Mouse (Mus musculus): Measurements from ENCODE around the gene Nosip. TPM values are rescaled to one million over a fixed set of nuclear protein-coding genes. Genes with fewer than 3 reads are reported as not detected.
A peak's percentile ranks its signal among the peaks of the same experiment; 100 is the strongest.
"Not testable (repeated sequence)": the region's sequence is repeated elsewhere in the genome, so short reads cannot be mapped to it uniquely, and the experiment has no call there.

The Nosip gene
- polyA plus RNA-seq, 1 experiment from 2014 or later: 65.7 TPM

DNA sequence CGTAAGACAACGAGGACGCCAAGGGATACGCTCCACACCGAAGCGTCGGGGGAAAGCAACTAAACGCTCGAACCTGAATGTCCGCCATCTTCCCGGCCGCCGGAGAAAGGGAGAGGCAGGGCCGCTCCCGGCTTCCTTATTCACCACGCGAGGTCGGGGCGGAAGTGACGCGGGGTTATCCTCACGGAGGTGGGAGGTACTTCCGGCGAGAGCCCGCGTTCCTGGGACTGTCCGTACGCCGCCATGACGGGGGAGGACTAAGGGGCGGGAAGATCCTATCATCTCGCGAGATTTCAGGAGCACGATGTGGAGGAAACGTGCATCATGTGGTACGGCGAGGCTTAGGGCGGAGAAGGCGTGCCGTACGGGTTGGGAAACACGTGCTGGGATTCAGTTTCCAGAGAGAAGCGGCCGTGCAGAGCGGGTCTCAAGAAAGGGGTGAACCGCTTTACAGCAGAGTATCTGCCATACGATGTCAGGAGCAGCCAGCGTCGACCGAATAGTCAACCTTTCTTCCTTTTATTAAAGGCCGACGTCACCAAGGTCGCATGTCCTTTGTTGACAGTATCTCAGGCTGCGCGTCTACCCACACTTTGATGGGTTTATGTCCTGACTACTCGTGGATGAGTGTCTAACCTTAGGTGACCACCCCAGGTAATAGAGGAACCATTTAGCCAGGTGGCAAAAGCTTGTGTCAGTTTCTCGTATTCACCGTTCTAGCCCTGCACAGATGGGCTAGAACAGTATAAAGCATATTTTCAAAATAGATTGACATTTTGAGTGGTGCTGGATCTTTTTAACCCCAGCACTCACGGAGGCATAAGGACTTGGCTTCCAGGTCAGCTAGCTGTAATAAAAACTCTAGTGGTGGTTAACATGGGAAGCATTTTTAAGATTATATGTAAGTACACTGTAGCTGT is 62.3 kb downstream of the Nosip start, which contains the start of gene Rps11:
Rps11 (minus strand) TSS at position 216 of the 920 bp plus-strand sequence.
- Histone ChIP-seq H3K4me1 (replicated peaks; ENCODE audit: control insufficient read depth, insufficient read depth, low read length) (peaks cover 45% of the 10 kb centered on the region), H3K4me2 (ENCODE audit: low read length) (peak within 1 kb of the TSS; percentile 63), H3K36me3 (ENCODE audit: control insufficient read depth, insufficient read depth) (peaks cover 34% of the 10 kb centered on the region)

DNA sequence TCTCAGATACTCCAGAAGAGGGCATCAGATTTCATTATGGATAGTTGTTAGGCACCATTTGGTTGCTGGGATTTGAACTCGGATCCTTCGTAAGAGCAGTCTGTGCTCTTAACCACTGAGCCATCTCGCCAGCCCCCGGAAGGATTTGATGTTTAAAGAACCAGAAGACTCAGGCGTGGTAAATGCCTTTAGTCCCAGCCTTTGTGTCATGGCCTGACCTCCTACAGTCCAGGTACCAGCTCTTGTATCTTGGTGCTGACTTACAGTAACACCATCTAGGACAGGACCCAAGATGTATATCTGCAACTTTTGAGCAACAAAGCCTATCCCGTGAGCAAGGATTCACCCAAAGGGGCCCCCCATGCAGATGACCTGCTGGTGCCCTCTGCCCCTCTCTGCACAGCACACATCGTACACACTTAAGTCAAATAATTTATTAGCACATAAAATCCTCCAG is 62.9 kb downstream of the Nosip start:
- Histone ChIP-seq H3K9ac (replicated peaks; ENCODE audit: low read depth, low read length) (no peak overlapping the region), H3K27ac (ENCODE audit: low read length) (peak overlapping the region; percentile 89), H3K36me3 (ENCODE audit: control insufficient read depth, insufficient read depth) (peaks cover 33% of the 10 kb centered on the region), H3K9me3 (ENCODE audit: control insufficient read depth, low read length) (no peaks in the 10 kb centered on the region), H3K4me2 (ENCODE audit: low read length) (peak overlapping the region; percentile 63; the same call in 1 of the 2 replicates), H3K27me3 (replicated peaks; ENCODE audit: control insufficient read depth, insufficient read depth, low read length) (no peaks in the 10 kb centered on the region), H3K4me1 (replicated peaks; ENCODE audit: control insufficient read depth, insufficient read depth, low read length) (peaks cover 48% of the 10 kb centered on the region), H3K4me3 (replicated peaks; ENCODE audit: low read length) (no peak overlapping the region)
- 20% methylated on average over 7 of the region's 7 CpGs for WGBS
- no peak for ATAC-seq

More for the DNA sequence above, 62.3 kb downstream of the Nosip start, which contains the start of gene Rps11:
- H3K9me3 ChIP-seq (ENCODE audit: control insufficient read depth, low read length): no peaks in the 10 kb centered on the region
- under 1% methylated on average over 59 of the region's 59 CpGs for WGBS
- H3K27ac ChIP-seq (ENCODE audit: low read length): peak within 1 kb of the TSS; percentile 89
- peak within 1 kb of the TSS; percentile 67 for H3K9ac ChIP-seq (replicated peaks; ENCODE audit: low read depth, low read length)
- peak within 1 kb of the TSS; percentile 51 for H3K4me3 ChIP-seq (replicated peaks; ENCODE audit: low read length)
- ATAC-seq: peak; percentile 81
- H3K27me3 ChIP-seq (replicated peaks; ENCODE audit: control insufficient read depth, insufficient read depth, low read length): no peaks in the 10 kb centered on the region

DNA sequence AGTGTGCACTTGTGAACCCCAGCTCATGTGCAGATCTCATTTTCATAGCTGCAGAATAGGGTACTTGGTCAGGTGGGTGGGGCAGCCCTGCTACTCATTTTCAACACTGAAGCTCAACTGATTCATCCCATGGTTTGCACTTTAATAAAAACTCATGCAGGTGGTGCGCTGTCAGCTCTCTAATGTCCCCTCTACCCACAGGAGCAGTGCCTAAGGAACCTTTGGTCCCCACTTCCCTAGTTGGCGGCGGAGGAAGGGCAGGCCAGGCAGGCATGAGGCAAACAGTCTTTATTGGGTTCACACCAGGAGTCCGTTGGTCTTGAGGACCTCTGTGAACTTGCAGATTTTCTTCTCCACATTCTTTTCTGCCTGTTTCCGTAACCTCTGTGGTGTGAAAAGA is 63.4 kb downstream of the Nosip start:
- H3K4me2 ChIP-seq (ENCODE audit: low read length); ATAC-seq; H3K9ac ChIP-seq (replicated peaks; ENCODE audit: low read depth, low read length); H3K27ac ChIP-seq (ENCODE audit: low read length); H3K27me3 ChIP-seq (replicated peaks; ENCODE audit: control insufficient read depth, insufficient read depth, low read length); H3K4me3 ChIP-seq (replicated peaks; ENCODE audit: low read length); H3K9me3 ChIP-seq (ENCODE audit: control insufficient read depth, low read length): not testable (repeated sequence)
- H3K4me1 ChIP-seq (replicated peaks; ENCODE audit: control insufficient read depth, insufficient read depth, low read length): peaks cover 48% of the 10 kb centered on the region
- WGBS: 56% methylated on average over 5 of the region's 5 CpGs
- peaks cover 31% of the 10 kb centered on the region for H3K36me3 ChIP-seq (ENCODE audit: control insufficient read depth, insufficient read depth)

DNA sequence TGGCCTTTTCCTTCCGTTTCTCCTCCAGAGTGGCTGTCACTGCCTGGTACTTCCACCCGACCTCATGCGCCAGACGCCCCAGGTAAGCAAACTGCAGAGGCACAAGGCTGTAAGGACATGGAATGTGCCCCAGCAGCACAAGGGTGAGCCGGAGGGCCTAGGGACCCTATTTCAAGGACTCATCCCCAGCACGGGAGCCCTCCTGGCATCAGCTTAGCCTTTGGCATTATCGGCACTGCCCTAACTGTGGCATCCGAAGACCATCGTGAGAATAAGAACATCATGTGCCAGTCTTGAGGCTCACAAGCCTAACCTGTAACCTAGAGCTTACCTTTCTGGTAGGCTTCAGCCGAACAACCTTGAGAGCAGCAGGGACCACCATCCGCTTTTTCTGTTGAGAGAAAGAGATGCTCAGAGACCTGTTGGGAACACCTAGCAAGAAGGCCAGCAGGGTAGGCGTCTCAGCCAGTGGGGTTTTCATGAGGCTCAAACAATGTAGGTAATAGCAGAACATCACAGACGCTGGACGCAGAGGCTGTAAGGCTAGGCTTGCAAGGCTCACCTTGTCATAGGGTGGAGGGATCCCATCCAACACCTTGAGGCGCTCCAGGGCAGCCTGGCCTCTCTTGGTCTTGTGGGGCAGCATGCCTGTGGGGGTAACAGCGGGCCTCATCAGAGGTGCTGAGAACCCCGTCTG is 64.1 kb downstream of the Nosip start:
- Histone ChIP-seq H3K9ac (replicated peaks; ENCODE audit: low read depth, low read length) (peak overlapping the region; percentile 100), H3K4me3 (replicated peaks; ENCODE audit: low read length) (peak overlapping the region; percentile 87; the same call in 1 of the 2 replicates), H3K9me3 (ENCODE audit: control insufficient read depth, low read length) (no peaks in the 10 kb centered on the region), H3K4me2 (ENCODE audit: low read length) (peak overlapping the region; percentile 83; the same call in 1 of the 2 replicates), H3K36me3 (ENCODE audit: control insufficient read depth, insufficient read depth) (peaks cover 24% of the 10 kb centered on the region), H3K27me3 (replicated peaks; ENCODE audit: control insufficient read depth, insufficient read depth, low read length) (no peaks in the 10 kb centered on the region), H3K27ac (ENCODE audit: low read length) (0 out of 2 replicates have a peak overlapping the region, but pooled peaks have one; percentile 1), H3K4me1 (replicated peaks; ENCODE audit: control insufficient read depth, insufficient read depth, low read length) (peaks cover 48% of the 10 kb centered on the region)
- no peak for ATAC-seq
- 76% methylated on average over 17 of the region's 17 CpGs for WGBS

DNA sequence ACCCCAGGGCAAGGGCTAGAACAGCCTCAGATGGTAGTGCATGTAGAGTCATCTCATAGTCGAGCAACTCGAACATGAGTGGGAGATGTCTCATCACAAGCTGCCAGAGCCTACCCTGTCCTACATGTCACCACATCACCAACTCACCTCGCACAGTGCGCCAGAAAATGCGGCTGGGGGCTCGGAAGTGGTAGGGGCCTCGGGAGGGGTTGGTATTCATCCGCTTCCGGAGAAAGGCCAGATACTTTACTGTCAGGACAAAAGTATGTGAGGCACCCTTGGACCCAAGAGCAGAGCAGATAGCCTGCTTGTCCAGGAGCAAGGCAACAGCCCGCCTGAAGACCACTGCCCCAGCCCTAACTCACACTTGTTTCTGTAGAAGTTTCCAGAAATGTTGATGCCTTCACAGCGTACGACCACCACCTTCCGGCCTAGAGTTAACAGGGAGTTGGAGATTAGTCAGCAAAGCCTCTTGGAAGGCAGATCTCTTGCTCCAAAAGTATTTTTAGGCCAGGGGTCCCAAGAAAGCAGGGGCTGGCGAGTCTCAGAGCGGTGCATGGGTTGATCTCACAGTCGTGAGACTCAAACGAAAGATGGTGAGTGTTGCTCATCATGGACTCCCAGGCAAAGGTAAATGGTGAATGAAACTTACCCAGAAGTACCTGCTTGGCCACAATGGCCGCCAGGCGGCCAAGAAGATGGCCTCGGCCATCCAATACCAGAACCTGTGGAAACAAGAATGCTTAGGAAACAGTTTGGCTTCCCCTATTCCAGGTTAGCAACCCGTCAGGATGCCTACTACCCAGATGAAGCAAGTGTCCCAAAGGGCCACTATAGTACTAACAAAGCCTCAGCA is 64.8 kb downstream of the Nosip start:
- peak overlapping the region; percentile 100 for H3K9ac ChIP-seq (replicated peaks; ENCODE audit: low read depth, low read length)
- ATAC-seq: no peak
- H3K27me3 ChIP-seq (replicated peaks; ENCODE audit: control insufficient read depth, insufficient read depth, low read length): no peaks in the 10 kb centered on the region
- peak overlapping the region; percentile 83 for H3K4me2 ChIP-seq (ENCODE audit: low read length)
- WGBS: 43% methylated on average over 21 of the region's 21 CpGs
- H3K4me3 ChIP-seq (replicated peaks; ENCODE audit: low read length): peak overlapping the region; percentile 87
- H3K36me3 ChIP-seq (ENCODE audit: control insufficient read depth, insufficient read depth): peaks cover 16% of the 10 kb centered on the region
- H3K4me1 ChIP-seq (replicated peaks; ENCODE audit: control insufficient read depth, insufficient read depth, low read length): peaks cover 44% of the 10 kb centered on the region
- no peaks in the 10 kb centered on the region for H3K9me3 ChIP-seq (ENCODE audit: control insufficient read depth, low read length)
- peak overlapping the region; percentile 35 for H3K27ac ChIP-seq (ENCODE audit: low read length)

MicroRNA genes within 50 kb of the gene (microRNA counts, 519-probe panel; counts per million panel counts)
- 2,689 counts per million, percentile 68 among the panel's probes with 10 or more counts for microRNA mmu-miR-150

Small RNA genes lying within 50 kb of the gene (microRNA-seq; reads per million reads assigned to microRNA genes)
- gene Mir150 (54.7 reads per million, percentile 46 among the genes with 10 or more reads in this experiment), gene Mir5121 (11.0 reads per million, percentile 30 among the genes with 10 or more reads in this experiment), gene Mir7054 (not detected)

Other genes with a start within 250 kb of the Nosip start
- 53.9 and 56.1 TPM in 2 replicates for gene Nup62, start 246.3 kb upstream of the Nosip start, polyA plus RNA-seq (2015; fragmentation: Nextera tagmentation; extraction: Ambion mirVana)
- gene Il4i1, start 246.0 kb upstream of the Nosip start, polyA plus RNA-seq (2015; fragmentation: Nextera tagmentation; extraction: Ambion mirVana): 0.44 and 2.3 TPM in 2 replicates
- 3.4 and 3.7 TPM in 2 replicates for gene Atf5, start 245.8 kb upstream of the Nosip start, polyA plus RNA-seq (2015; fragmentation: Nextera tagmentation; extraction: Ambion mirVana)
- gene Akt1s1, start 213.4 kb upstream of the Nosip start, polyA plus RNA-seq (2015; fragmentation: Nextera tagmentation; extraction: Ambion mirVana): 103 and 110 TPM in 2 replicates
- gene Tbc1d17, start 213.3 kb upstream of the Nosip start, polyA plus RNA-seq (2015; fragmentation: Nextera tagmentation; extraction: Ambion mirVana): 121 and 122 TPM in 2 replicates
- 29.4 and 32.6 TPM in 2 replicates for gene Pnkp, start 205.3 kb upstream of the Nosip start, polyA plus RNA-seq (2015; fragmentation: Nextera tagmentation; extraction: Ambion mirVana)
- gene Ptov1, start 192.6 kb upstream of the Nosip start, polyA plus RNA-seq (2015; fragmentation: Nextera tagmentation; extraction: Ambion mirVana): 551 and 582 TPM in 2 replicates
- gene Med25, start 169.7 kb upstream of the Nosip start, polyA plus RNA-seq (2015; fragmentation: Nextera tagmentation; extraction: Ambion mirVana): 158 and 166 TPM in 2 replicates
- gene Fuz, start 166.3 kb upstream of the Nosip start, polyA plus RNA-seq (2015; fragmentation: Nextera tagmentation; extraction: Ambion mirVana): 21.1 and 21.2 TPM in 2 replicates
- 111 and 113 TPM in 2 replicates for gene Ap2a1, start 132.9 kb upstream of the Nosip start, polyA plus RNA-seq (2015; fragmentation: Nextera tagmentation; extraction: Ambion mirVana)
- gene Tsks, start 119.2 kb upstream of the Nosip start, polyA plus RNA-seq (2015; fragmentation: Nextera tagmentation; extraction: Ambion mirVana): 0.15 TPM in 1 of 2 replicates, not detected in the other
- 49.1 and 63.9 TPM in 2 replicates for gene Cpt1c, start 87.6 kb upstream of the Nosip start, polyA plus RNA-seq (2015; fragmentation: Nextera tagmentation; extraction: Ambion mirVana)
- gene Prmt1, start 75.9 kb upstream of the Nosip start, polyA plus RNA-seq (2015; fragmentation: Nextera tagmentation; extraction: Ambion mirVana): 646 and 707 TPM in 2 replicates
- 56.2 and 60.6 TPM in 2 replicates for gene Irf3, start 64.8 kb upstream of the Nosip start, polyA plus RNA-seq (2015; fragmentation: Nextera tagmentation; extraction: Ambion mirVana)
- gene Bcl2l12, start 63.7 kb upstream of the Nosip start, polyA plus RNA-seq (2015; fragmentation: Nextera tagmentation; extraction: Ambion mirVana): 15.3 and 16.0 TPM in 2 replicates
- 42.1 and 44.3 TPM in 2 replicates for gene Scaf1, start 46.1 kb upstream of the Nosip start, polyA plus RNA-seq (2015; fragmentation: Nextera tagmentation; extraction: Ambion mirVana)
- gene Rras, start 44.5 kb upstream of the Nosip start, polyA plus RNA-seq (2015; fragmentation: Nextera tagmentation; extraction: Ambion mirVana): 10.1 and 12.0 TPM in 2 replicates
- 15.2 and 17.3 TPM in 2 replicates for gene Prr12, start 9.5 kb upstream of the Nosip start, polyA plus RNA-seq (2015; fragmentation: Nextera tagmentation; extraction: Ambion mirVana)
- 13.3 and 13.6 TPM in 2 replicates for gene Prrg2, start 248 bp downstream of the Nosip start, polyA plus RNA-seq (2015; fragmentation: Nextera tagmentation; extraction: Ambion mirVana)
- gene Rcn3, start 29.8 kb downstream of the Nosip start, polyA plus RNA-seq (2015; fragmentation: Nextera tagmentation; extraction: Ambion mirVana): 50.8 and 66.2 TPM in 2 replicates
- gene Fcgrt, start 41.4 kb downstream of the Nosip start, polyA plus RNA-seq (2015; fragmentation: Nextera tagmentation; extraction: Ambion mirVana): 17.7 and 24.4 TPM in 2 replicates
- gene Rps11, start 62.0 kb downstream of the Nosip start, polyA plus RNA-seq (2015; fragmentation: Nextera tagmentation; extraction: Ambion mirVana): 860 and 958 TPM in 2 replicates
- gene Rpl13a, start 66.3 kb downstream of the Nosip start, polyA plus RNA-seq (2015; fragmentation: Nextera tagmentation; extraction: Ambion mirVana): 722 and 741 TPM in 2 replicates
- not detected in 2 replicates for gene Gm45713, start 73.8 kb downstream of the Nosip start, polyA plus RNA-seq (2015; fragmentation: Nextera tagmentation; extraction: Ambion mirVana)
- 1.1 and 1.4 TPM in 2 replicates for gene Flt3l, start 74.0 kb downstream of the Nosip start, polyA plus RNA-seq (2015; fragmentation: Nextera tagmentation; extraction: Ambion mirVana)
- gene Pih1d1, start 91.9 kb downstream of the Nosip start, polyA plus RNA-seq (2015; fragmentation: Nextera tagmentation; extraction: Ambion mirVana): 84.2 and 90.2 TPM in 2 replicates
- 19.3 and 20.9 TPM in 2 replicates for gene Aldh16a1, start 92.2 kb downstream of the Nosip start, polyA plus RNA-seq (2015; fragmentation: Nextera tagmentation; extraction: Ambion mirVana)
- gene Slc17a7, start 101.5 kb downstream of the Nosip start, polyA plus RNA-seq (2015; fragmentation: Nextera tagmentation; extraction: Ambion mirVana): 20.1 and 22.8 TPM in 2 replicates
- gene Gfy, start 117.1 kb downstream of the Nosip start, polyA plus RNA-seq (2015; fragmentation: Nextera tagmentation; extraction: Ambion mirVana): 0.51 TPM in 1 of 2 replicates, not detected in the other
- 0.63 TPM in 1 of 2 replicates, not detected in the other for gene Pth2, start 118.6 kb downstream of the Nosip start, polyA plus RNA-seq (2015; fragmentation: Nextera tagmentation; extraction: Ambion mirVana)
- 0.58 and 0.95 TPM in 2 replicates for gene Ccdc155, start 142.5 kb downstream of the Nosip start, polyA plus RNA-seq (2015; fragmentation: Nextera tagmentation; extraction: Ambion mirVana)
- 1.1 and 2.2 TPM in 2 replicates for gene Dkkl1, start 149.7 kb downstream of the Nosip start, polyA plus RNA-seq (2015; fragmentation: Nextera tagmentation; extraction: Ambion mirVana)
- 73.1 and 79.5 TPM in 2 replicates for gene Tead2, start 153.3 kb downstream of the Nosip start, polyA plus RNA-seq (2015; fragmentation: Nextera tagmentation; extraction: Ambion mirVana)
- 1.5 and 1.6 TPM in 2 replicates for gene Cd37, start 176.7 kb downstream of the Nosip start, polyA plus RNA-seq (2015; fragmentation: Nextera tagmentation; extraction: Ambion mirVana)
- 0.30 and 0.47 TPM in 2 replicates for gene Slc6a16, start 178.7 kb downstream of the Nosip start, polyA plus RNA-seq (2015; fragmentation: Nextera tagmentation; extraction: Ambion mirVana)
- gene Slc6a21, start 215.1 kb downstream of the Nosip start, polyA plus RNA-seq (2015; fragmentation: Nextera tagmentation; extraction: Ambion mirVana): not detected in 2 replicates